Mouse (Mus musculus) lung, embryonic 16.5 days (tissue): Measurements from ENCODE around the gene Clcn2. TPM values are rescaled to one million over a fixed set of nuclear protein-coding genes. Genes with fewer than 3 reads are reported as not detected.

ENCODE experiments used
- ATAC-seq: fragments of 200-750 bp; cut with Nextera tagmentation; 2 replicates; pipeline ENCODE4 v1.8.0; 2017; ENCODE audit warnings: low read depth, mild to moderate bottlenecking, moderate library complexity
- H3K27ac ChIP-seq: fragments of 300-500 bp; sonication (generic); 2 replicates; pipeline ENCODE4 v1.5.1; 2014; ENCODE audit warnings: mild to moderate bottlenecking, control low read depth, low read length
- H3K27me3 ChIP-seq: fragments of 300-500 bp; sonication (generic); 2 replicates; pipeline ENCODE4 v1.6.1; 2014; ENCODE audit warnings: low read depth, low read length, mixed read lengths; ENCODE audit not compliant: control insufficient read depth, insufficient read depth
- H3K36me3 ChIP-seq: fragments of 300-500 bp; sonication (generic); 2 replicates; pipeline ENCODE4 v1.6.1; 2014; ENCODE audit warnings: low read length; ENCODE audit not compliant: control insufficient read depth, insufficient read depth
- H3K4me1 ChIP-seq: fragments of 300-500 bp; sonication (generic); replicated peaks from 2 replicates; pipeline ENCODE4 v1.6.1; 2014; ENCODE audit warnings: low read length, mixed read lengths; ENCODE audit not compliant: control insufficient read depth, insufficient read depth
- H3K4me2 ChIP-seq: fragments of 300-500 bp; sonication (generic); 2 replicates; pipeline ENCODE4 v1.6.1; 2014; ENCODE audit warnings: low read depth, low read length, control low read depth
- H3K4me3 ChIP-seq: fragments of 300-500 bp; sonication (generic); 2 replicates; pipeline ENCODE4 v1.5.1; 2014; ENCODE audit warnings: mild to moderate bottlenecking, low read length, control low read depth
- H3K9ac ChIP-seq: fragments of 300-500 bp; sonication (generic); 2 replicates; pipeline ENCODE4 v1.6.1; 2014; ENCODE audit warnings: low read length, control low read depth
- H3K9me3 ChIP-seq: fragments of 300-500 bp; sonication (generic); 2 replicates; pipeline ENCODE4 v1.6.1; 2016; ENCODE audit warnings: low read length; ENCODE audit not compliant: control insufficient read depth
- WGBS: fragments of 180-500 bp; shearing (Covaris S2); extraction: QIAGEN DNeasy Blood & Tissue Kit; methylation state at CpG from one replicate; pipeline ENCODE4 v1.1.7; 2014; 5-methylcytosine and 5-hydroxymethylcytosine counted together
- polyA plus RNA-seq: library from polyadenylated mRNA; unstranded; fragments of >200 nt; fragmentation: Nextera tagmentation; extraction: Ambion mirVana; gene quantifications from 2 replicates; pipeline ENCODE4 v1.2.1, GENCODE M21; 2015

Clcn2 gene
- polyA plus RNA-seq, result 5.8 and 8.2 TPM in 2 replicates

DNA sequence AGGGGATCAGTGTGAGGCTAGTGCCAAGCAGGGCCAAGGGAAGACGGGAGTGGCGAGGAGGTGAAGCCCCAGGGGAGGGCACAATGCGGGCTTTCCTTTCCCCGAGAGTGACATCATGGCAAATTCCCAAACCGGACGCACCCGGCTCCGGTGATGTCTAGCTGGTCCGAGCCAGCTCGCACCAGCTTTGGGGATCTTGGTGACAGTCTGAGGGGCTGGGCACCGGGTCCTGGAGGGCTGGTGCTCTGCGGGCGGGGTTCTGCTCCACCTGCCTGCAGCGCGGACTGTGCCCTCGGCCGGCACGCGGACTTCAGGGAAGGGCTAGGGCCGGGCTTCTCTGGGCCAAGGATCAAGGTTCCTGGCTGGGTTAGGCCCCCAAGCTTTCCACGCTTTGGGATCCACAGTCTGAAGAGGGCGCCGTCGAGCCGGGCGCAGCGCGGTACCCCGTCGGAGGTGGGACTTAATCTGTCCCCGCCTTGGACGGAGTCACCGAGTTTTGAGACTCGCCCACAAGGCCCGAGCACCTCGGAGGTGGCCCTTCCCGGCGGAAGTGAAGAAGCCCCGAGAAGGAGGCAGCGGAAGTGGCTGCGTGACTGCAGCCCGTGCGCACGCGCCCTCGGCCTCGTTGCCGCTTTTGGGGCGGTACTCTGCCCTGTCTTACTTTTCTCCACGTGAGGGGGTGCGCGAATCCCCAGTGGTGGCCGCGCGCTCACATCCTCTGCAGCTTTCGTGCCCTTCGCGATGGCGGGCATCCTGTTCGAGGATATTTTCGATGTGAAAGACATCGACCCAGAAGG, at the start of gene Clcn2, which contains the start of gene Polr2h:
Clcn2 (minus strand) TSS at position 566 of the 797 bp plus-strand sequence.
Polr2h (plus strand) TSS at position 485 of the 797 bp plus-strand sequence.
- ATAC-seq, result peak; percentile 87
- Histone ChIP-seq H3K27me3 (no peaks in the 10 kb centered on the region), H3K36me3 (peaks cover 7% of the 10 kb centered on the region), H3K4me2 (peak within 1 kb of the TSS; percentile 96), H3K9me3 (no peaks in the 10 kb centered on the region), H3K9ac (peak within 1 kb of the TSS; percentile 78), H3K27ac (peak within 1 kb of the TSS; percentile 92), H3K4me3 (peak within 1 kb of the TSS; percentile 70), H3K4me1 (peaks cover 20% of the 10 kb centered on the region)
- under 1% methylated on average over 62 of the region's 62 CpGs for WGBS

DNA sequence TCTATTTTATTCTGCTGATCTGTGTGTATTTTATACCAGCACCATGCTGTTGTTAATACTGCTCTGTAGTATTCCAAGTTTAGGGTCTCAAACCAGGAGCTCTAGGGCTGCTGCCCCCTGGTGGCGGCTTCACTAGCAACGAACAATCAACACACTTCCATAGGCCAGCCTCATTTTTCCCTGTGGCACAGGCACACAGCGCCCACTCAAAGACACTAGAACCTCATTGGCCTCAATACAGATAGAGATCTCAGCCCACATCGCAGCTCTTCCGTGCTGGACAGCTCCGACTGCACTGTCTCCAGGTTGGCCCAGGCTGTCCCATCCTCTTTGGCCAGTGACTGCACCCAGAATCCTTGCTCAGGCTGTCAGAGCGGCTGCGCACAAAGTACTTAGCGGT, 47.7 kb upstream of the Clcn2 start:
- Histone ChIP-seq H3K4me2 (no peak overlapping the region), H3K27ac (no peak overlapping the region), H3K4me1 (no peaks in the 10 kb centered on the region), H3K9ac (no peak overlapping the region), H3K9me3 (no peaks in the 10 kb centered on the region), H3K36me3 (no peaks in the 10 kb centered on the region), H3K27me3 (no peaks in the 10 kb centered on the region), H3K4me3 (no peak overlapping the region)
- no peak for ATAC-seq
- 42% methylated on average over 9 of the region's 9 CpGs for WGBS

DNA sequence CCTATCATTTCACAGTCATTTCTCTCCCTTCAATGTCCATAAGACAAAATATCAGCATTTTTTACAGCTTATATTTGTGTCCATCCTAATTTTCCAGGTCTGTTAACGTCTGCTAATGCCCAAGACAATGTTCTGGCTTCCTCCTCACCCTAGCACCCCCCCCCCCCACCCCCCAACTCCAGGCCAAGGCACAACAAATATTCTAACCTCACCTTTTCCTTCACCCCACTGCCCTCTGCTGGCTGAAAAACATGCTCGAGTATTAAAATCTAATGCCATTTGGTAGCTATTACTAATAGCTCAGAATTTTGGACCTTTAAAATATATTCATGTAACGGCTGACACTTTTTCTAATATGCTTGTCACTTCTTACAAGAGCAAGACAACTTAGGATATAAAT, 44.1 kb upstream of the Clcn2 start:
- H3K36me3 ChIP-seq, result no peaks in the 10 kb centered on the region
- no peak overlapping the region for H3K27ac ChIP-seq
- 6% methylated on average over 3 of the region's 3 CpGs for WGBS
- no peak overlapping the region for H3K4me3 ChIP-seq
- no peak overlapping the region for H3K9ac ChIP-seq
- no peaks in the 10 kb centered on the region for H3K4me1 ChIP-seq
- H3K4me2 ChIP-seq, result no peak overlapping the region
- H3K9me3 ChIP-seq, result no peaks in the 10 kb centered on the region
- ATAC-seq, result no peak
- no peaks in the 10 kb centered on the region for H3K27me3 ChIP-seq

DNA sequence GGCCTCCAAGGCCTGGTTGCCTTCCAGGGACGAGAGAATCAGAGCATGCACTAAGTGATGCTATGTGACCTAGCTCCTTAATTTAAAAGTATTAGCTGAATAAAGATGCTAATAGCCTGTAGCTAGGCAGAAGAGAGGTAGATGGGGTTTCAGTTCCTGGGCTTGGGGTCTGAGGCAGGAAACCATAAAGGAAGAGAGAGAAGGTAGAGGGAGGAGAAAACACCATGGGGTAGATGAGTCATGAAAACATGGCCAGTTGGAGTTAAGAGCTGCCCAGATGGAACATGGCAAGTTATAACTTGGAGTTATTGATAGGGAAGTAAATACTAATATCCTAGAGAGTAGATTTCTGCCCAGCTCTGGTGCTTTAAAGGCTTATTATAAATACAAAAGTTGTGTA, 39.8 kb upstream of the Clcn2 start:
- WGBS, result 69% methylated on average over 1 of the region's 1 CpGs
- Histone ChIP-seq H3K9ac (no peak overlapping the region), H3K4me1 (no peaks in the 10 kb centered on the region), H3K4me3 (no peak overlapping the region), H3K4me2 (no peak overlapping the region), H3K9me3 (no peaks in the 10 kb centered on the region), H3K36me3 (no peaks in the 10 kb centered on the region), H3K27ac (no peak overlapping the region), H3K27me3 (no peaks in the 10 kb centered on the region)
- no peak for ATAC-seq

DNA sequence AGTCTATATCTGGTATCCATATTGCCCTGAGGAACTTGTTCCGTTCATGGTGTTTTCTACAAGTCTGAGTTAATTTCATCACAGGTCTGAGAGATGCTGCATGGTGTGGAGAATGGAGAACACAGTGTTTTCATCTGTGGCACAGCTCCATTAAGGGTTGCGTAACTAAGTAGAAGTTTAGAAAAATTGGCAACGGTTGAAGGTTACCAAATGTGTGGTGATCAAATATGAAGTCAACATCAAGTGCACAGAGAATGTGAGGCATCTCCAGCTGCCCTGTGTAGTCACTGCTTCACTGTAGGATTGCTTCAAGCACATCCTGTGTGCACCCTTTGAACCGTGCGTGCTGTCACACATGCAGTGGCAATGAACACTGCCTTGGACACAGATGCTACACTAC, 38.5 kb upstream of the Clcn2 start:
- H3K4me2 ChIP-seq, result no peak overlapping the region
- 61% methylated on average over 5 of the region's 5 CpGs for WGBS
- ATAC-seq, result peak; percentile 81
- no peak overlapping the region for H3K4me3 ChIP-seq
- H3K9me3 ChIP-seq, result no peaks in the 10 kb centered on the region
- no peaks in the 10 kb centered on the region for H3K27me3 ChIP-seq
- H3K27ac ChIP-seq, result no peak overlapping the region
- H3K36me3 ChIP-seq, result no peaks in the 10 kb centered on the region
- no peaks in the 10 kb centered on the region for H3K4me1 ChIP-seq
- no peak overlapping the region for H3K9ac ChIP-seq

DNA sequence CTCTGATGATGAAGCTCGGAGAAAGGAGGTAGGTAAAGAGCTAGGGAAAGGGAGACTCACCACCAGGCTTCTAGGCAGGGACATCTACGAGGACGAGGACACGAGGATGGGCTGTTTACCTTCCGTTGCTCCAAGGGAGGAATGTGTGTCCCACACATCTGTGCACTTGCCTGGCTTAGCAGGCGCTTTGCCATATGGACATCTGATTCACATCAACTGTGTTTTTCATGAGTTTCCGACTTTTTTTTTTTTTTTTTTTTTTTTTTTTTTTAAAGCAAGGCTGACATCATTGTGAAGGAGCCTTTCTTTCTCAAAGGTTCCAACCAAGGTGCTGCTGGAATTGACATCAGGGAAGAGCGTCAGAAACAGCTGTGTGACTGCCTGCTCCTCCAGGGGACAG, 33.0 kb upstream of the Clcn2 start:
- H3K4me3 ChIP-seq, result no peak overlapping the region
- H3K9me3 ChIP-seq, result no peaks in the 10 kb centered on the region
- WGBS, result 34% methylated on average over 8 of the region's 8 CpGs
- no peaks in the 10 kb centered on the region for H3K36me3 ChIP-seq
- H3K27ac ChIP-seq, result no peak overlapping the region
- H3K4me2 ChIP-seq, result no peak overlapping the region
- no peak overlapping the region for H3K9ac ChIP-seq
- H3K4me1 ChIP-seq, result peaks cover 3% of the 10 kb centered on the region; the same call in 1 of the 2 replicates
- no peak for ATAC-seq
- H3K27me3 ChIP-seq, result no peaks in the 10 kb centered on the region; the same call in 1 of the 2 replicates

DNA sequence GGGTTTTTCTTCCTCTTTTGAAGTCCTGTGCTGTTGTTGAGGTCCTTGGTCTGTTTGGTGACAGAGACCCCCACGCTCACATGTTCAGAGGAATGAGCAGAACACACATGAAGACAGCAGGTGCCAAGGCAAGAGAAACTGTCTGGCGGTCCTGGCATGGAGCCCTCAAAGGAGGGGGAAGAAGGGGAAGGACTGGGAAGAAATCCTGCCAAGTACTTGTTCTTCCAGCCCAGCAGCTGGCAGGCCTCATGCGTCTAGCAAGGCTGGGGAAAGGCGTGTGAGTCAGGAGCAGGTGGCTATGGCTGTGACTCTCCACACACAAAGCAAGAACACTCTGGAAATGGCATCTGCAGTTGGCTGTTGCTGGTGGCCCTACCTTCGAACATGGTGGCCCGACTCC, 29.1 kb upstream of the Clcn2 start:
- Histone ChIP-seq H3K27ac (no peak overlapping the region), H3K4me1 (peaks cover 3% of the 10 kb centered on the region; the same call in 1 of the 2 replicates), H3K4me3 (no peak overlapping the region), H3K9me3 (no peaks in the 10 kb centered on the region), H3K36me3 (no peaks in the 10 kb centered on the region), H3K4me2 (no peak overlapping the region), H3K9ac (no peak overlapping the region), H3K27me3 (no peaks in the 10 kb centered on the region; the same call in 1 of the 2 replicates)
- WGBS, result 39% methylated on average over 6 of the region's 6 CpGs
- peak; percentile 84 for ATAC-seq

DNA sequence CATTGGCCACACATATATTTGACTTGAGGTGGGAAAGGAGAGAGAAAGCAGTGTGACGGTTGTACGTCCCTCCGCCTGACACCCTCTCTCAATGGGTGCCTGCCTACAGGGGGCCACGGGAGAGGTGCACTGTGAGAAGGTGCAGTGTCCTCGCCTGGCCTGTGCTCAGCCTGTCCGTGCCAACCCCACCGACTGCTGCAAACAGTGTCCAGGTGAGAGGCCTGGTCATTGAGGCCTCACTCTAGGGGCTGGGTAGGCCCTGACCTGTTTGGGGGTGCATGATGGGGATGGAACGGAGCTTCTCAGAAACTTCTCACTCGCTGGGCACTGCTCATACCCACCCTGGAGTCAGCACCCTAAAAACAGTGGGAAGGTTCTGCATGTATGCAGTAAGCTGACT, 22.3 kb upstream of the Clcn2 start:
- Histone ChIP-seq H3K4me3 (no peak overlapping the region), H3K9ac (no peak overlapping the region), H3K4me2 (no peak overlapping the region), H3K36me3 (no peaks in the 10 kb centered on the region), H3K27ac (no peak overlapping the region), H3K27me3 (peaks cover 10% of the 10 kb centered on the region), H3K4me1 (no peaks in the 10 kb centered on the region), H3K9me3 (no peaks in the 10 kb centered on the region)
- WGBS, result 83% methylated on average over 9 of the region's 9 CpGs
- no peak for ATAC-seq

DNA sequence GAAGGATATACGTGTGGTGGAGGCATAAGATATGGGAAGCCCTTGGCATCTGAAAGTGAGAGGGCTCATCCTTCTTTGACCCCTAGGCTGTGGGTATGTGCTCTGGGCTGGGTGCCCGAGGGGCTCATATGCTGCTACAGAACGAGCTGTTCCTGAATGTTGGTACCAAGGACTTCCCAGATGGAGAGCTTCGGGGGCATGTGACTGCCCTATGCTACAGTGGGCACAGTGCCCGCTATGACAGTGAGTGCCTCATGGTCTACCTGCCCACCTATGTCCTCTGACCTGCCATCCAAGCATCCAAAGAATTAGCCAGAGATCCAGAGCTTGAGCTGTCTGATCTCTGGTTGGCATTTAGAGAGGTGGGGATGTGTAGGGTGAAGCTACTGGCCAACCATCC, 19.3 kb upstream of the Clcn2 start:
- Histone ChIP-seq H3K27ac (no peak overlapping the region), H3K4me3 (no peak overlapping the region), H3K9me3 (no peaks in the 10 kb centered on the region), H3K36me3 (no peaks in the 10 kb centered on the region), H3K27me3 (peaks cover 24% of the 10 kb centered on the region), H3K4me1 (peaks cover 11% of the 10 kb centered on the region), H3K9ac (no peak overlapping the region), H3K4me2 (no peak overlapping the region)
- 74% methylated on average over 5 of the region's 5 CpGs for WGBS
- no peak for ATAC-seq
